Mouse (Mus musculus): ENCODE measurements at regions not wholly inside any gene's neighbourhood (a gene's known extent, or its start where the extent isn't known, plus 50 kb on each side); places are given as distances from the start of the nearest gene placed in this dataset.

DNA sequence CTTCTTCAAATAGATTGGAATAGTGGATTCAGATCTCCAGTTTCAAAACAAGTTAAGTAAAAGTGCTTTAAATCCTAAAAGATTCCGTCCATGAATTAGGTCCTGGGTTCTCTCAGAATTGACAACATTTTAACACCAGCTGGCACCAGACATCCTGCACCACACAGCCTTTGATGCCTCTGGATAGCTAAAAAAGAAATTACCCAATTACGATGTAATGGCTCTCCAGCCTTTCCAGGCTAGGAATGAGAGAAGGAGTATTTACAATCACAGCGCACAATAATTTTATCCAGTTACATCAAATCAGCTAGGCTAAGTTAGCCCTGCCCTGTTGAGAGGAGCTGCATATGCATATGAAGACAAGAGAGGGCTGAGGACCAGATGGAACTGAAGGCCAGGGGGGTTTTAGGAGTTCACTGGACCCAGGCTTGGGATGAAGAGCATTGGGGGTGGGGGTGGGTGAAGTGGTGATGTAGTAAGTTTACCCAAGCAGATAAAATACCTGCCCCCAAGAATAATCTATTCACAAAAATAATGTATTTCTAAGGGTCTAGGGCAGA lies 455.8 kb upstream of the Tle4 start:
- DNase-seq (ENCODE audit: low read depth, low spot score): no peak

GRCm38 (mm10) chr19:15052642-15053239 lies 454.9 kb upstream of the Tle4 start:
- DNase-seq (ENCODE audit: low read depth, low spot score): no peak

DNA sequence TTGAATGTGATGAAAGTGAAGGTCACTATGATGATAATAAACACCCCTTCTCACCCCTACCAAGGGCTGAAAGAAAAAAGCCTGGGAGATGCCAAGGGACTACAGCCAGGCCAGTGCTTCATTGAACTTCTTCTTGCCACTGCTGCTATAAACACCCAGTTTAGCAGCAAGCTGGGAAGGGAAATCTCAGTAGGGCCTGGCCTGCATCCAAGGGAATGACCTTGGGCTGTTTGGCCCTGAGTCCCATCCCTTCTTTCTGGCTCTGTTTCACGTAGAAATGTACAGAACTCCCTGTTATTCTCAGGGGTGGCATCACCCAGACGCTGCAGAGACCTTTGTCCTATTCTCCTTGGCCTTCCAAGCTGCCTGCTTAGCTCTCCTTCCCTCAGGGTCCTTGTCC lies 450.0 kb upstream of the Tle4 start:
- no peak for DNase-seq (ENCODE audit: low read depth, low spot score)

GRCm38 (mm10) chr19:15047306-15047868 lies 449.5 kb upstream of the Tle4 start:
- no peak for DNase-seq (ENCODE audit: low read depth, low spot score)

DNA sequence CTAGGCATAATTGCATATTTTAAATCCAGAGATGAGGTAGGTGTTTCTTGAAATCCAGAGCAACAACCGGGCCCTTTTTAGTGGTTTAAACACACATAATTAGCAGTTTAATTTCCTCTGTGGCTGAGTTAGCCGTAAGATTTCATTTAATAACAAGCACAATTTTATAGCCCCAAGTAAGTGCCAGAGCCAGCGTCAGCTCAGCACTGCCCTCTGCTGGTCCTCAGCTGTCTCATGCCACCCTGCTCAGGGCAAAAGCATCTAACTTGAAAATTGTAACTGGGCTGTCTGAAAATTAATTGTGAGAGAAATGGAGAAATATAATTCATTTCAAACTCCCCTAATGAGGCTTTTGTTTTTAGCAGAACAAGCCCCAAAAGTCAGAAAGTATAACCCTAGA lies 437.7 kb upstream of the Tle4 start:
- no peak for DNase-seq (ENCODE audit: low read depth, low spot score)

- DNase-seq (ENCODE audit: low read depth, low spot score): no peak
Observed at GRCm38 (mm10) chr19:15033921-15034320, 436.1 kb upstream of the Tle4 start.

DNA sequence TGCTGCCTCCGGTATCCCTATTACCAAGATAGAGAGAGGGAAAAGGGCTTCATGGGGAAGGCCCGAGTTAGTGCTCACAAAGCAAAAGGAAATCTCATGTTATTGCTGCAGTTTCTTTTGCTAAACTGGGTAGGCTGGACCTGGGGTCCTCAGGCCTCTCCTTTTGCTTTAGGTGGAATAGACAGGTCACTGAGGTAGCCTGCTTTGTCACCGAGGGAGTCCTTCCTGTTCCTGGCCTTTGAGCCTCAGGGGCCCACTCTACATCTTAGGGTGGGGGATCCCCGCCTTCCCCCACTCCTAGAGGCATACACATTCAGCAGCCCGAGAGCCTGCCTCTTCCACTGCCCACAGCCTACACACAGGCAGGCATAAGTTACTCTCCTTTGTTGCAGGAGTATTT lies 435.5 kb upstream of the Tle4 start:
- DNase-seq (ENCODE audit: low read depth, low spot score): no peak

DNA sequence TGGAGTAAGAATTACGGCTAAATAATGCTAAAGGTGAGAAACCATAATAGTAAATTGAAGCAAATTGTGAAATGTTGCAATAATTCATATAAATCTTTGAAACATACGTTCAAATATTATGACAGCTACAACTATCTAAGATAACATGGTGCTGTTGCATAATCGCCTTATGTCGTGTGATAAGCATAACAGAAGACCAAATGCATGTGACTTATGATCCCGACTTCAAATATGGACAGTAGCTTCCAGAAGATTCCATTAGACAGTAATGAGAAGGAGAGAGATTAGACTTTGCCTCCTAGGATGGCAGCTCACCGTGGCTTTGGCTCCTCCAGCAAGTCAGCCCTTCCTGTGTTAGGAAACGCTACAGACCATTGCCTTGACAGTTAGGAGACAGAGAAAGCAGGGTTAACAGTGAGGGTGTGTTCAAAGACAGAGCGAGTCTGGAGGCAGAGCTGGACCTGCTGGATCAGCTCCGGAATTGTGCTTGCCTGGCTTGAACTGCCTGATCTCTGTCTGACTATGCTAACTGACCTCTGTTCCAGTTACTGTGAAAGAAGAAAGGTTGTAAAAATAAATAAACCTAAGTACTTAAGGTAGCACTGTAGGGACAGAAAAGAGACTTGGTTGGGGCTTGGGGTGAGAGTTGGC lies 434.6 kb upstream of the Tle4 start:
- DNase-seq (ENCODE audit: low read depth, low spot score): no peak

DNA sequence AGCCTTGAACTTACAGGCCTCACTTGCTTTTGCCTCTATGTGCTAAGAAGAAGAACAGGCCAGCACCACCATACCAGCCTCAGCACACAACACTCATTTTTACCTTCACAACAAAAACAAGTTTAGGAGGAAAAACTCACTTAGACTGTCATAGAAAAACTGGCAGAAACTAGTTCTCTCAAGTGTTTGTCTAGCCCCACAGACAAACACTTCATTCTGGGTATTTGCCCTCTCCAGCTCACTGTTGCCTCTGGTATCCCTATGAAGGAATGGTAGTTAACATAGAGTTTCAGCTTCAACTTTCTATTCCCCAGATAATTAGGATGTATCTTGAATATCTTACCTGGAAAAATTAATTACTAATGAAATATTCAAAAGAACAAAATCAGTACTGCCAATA lies 433.6 kb upstream of the Tle4 start:
- DNase-seq (ENCODE audit: low read depth, low spot score): no peak

GRCm38 (mm10) chr19:15003596-15003995 lies 405.7 kb upstream of the Tle4 start:
- no peak for DNase-seq (ENCODE audit: low read depth, low spot score)

DNA sequence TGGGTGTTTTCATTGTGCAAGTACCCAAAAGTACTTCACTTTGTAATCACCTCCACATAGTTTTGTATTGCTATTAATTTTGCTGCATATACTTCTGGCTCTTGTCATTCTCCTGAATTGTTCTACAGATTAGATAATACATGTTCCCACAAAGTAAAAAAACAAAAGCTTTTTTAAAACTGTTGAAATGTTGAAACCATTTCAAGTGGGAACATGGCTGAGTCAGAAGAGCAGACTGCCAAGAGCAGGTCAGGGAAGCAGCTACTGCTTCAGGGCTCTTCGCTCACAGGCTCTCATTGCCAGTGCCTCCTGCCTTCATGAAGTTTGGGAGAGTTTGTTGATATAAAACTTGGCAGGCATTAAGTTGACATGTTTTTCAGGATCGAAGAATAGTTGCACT lies 395.5 kb upstream of the Tle4 start:
- DNase-seq (ENCODE audit: low read depth, low spot score): no peak

- DNase-seq (ENCODE audit: low read depth, low spot score): no peak
Observed at GRCm38 (mm10) chr19:14970161-14970560, 372.3 kb upstream of the Tle4 start.

DNA sequence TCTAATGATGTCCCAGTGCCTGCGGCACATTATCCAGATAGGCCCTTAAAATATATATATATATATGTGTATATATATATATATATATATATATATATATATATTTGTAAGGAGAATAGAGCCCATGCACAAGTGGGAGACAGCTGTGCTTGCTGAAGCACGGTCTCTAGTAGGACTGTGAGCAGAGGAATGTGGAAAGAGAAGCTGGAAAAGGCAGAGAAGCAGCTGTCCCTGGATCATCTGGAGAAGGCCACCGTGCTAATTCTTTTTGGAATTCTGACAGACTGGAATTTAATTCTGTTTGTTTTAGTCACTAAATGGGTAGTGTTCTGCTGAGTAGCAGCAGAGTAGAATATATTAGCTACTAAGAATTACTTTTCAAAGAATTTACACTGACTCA lies 370.4 kb upstream of the Tle4 start:
- no peak for DNase-seq (ENCODE audit: low read depth, low spot score)

DNA sequence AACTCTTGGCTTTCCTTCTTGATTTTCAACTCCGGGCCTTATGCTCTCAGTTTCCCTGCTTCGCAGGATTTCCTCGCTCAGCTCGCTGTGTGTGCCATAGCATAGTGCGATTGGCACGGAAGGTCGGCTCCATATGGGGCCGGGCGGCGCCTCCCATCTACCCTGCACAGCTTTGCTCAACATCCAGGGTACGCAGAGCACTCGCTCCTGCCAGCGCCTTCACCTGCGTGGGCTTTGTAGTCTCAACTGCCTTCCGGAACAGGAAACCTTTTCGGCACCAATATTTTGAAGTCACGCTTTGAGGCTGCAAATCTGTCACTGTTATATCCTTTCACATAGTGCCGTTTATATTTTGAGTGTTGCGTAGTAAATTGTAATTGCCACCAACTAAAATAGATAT lies 359.9 kb upstream of the Tle4 start:
- DNase-seq (ENCODE audit: low read depth, low spot score): no peak

GRCm38 (mm10) chr19:14957154-14957553 lies 359.3 kb upstream of the Tle4 start:
- no peak for DNase-seq (ENCODE audit: low read depth, low spot score)

DNA sequence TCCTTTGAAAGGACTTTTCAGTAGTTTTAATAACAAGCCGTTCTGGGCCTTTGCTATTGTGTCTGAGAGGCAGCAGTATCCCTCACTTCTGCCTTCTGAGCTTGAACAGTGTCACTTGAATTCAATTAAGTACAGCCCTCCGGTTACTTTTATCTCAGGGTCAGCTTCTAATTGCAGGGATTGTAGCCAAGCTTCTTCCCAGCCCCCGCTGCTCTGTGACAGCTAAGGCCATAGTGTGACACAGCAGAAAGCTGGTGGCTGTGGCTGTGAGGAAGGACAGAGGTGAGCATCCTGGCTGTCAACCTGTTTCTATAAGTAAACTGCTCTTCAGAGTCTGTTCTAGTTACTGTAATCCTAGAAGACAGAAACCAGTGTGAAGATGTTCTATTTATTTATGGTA lies 358.5 kb upstream of the Tle4 start:
- no peak for DNase-seq (ENCODE audit: low read depth, low spot score)

DNA sequence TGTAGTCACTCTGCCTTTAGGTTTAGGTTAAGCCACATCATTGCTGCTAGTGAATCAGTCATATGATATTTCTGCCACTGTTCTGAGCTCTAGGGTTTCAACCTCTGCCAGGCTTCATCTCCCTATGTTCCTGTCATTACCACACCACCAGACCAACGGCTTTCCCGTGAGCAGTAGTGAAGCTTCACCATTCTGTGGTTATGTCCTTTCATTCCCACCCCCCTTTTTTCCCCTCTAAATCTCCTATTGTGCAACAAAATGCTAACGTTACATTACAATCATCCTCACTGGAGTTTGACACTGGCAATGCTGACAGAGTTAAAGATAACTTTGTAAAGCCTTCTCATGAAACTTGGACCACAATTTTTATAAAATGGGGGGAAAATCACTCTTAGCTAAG lies 358.1 kb upstream of the Tle4 start:
- no peak for DNase-seq (ENCODE audit: low read depth, low spot score)

DNA sequence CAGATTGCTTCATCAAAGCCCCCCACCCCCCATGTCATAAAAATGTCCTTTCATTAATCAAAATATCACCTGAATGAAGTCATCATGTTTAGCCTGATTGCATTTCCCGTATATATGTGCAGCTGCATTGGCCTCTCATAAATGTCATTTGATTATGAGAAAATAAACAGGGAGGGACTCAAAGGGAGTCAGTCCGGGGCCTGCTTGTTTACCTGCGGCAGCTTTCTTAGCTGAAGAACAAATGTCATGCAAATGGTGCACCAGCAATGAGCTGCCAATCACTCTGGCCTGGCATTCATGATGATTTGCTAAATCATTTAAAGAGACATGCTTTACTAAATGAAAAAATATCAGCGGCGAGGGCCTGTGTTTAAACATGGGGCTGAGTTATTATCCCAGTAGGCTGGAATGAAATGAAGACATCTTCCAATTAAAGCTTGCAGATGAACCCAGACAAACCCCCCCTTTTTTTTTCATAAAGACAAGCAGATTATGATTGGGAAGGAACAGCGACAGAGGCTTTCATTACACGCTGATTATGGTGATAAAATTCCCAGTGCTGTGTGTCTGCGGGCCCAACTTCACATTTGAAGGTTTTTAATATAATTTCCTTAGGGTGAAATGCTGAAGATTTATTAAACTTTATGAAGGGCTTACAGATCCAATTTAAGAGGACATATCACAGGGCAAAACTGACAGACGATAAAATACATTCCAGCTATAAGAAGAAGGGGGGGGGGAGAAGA lies 342.5 kb upstream of the Tle4 start:
- no peak for DNase-seq (ENCODE audit: low read depth, low spot score)

DNA sequence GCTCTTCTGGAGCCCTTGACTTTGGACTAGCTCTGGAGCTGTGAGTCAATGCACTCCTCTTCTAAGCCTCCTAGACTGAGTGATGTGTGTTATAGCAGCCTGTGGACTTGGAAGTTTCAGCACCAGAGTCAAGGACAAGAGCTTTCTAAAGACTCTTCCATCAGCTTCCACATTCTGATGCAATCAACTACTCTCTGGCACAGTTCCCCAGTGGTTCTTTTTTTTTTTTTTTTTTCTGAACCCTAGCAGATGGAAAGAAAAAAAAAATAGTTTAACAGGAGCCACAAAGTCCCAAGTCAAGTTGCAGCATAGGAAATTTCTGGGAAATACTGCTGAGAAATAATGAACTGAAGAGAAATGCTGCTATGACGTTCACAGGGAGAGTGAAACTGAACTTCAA lies 324.4 kb upstream of the Tle4 start:
- no peak for DNase-seq (ENCODE audit: low read depth, low spot score)

GRCm38 (mm10) chr19:14911056-14911850 lies 313.4 kb upstream of the Tle4 start:
- no peak for DNase-seq (ENCODE audit: low read depth, low spot score)

GRCm38 (mm10) chr19:14894875-14895274 lies 297.0 kb upstream of the Tle4 start:
- no peak for DNase-seq (ENCODE audit: low read depth, low spot score)

GRCm38 (mm10) chr19:14892390-14892758 lies 294.5 kb upstream of the Tle4 start:
- no peak for DNase-seq (ENCODE audit: low read depth, low spot score)

Data from WW6 (cell line).